Mouse (Mus musculus): Measurements from ENCODE around the gene Ap2m1. TPM values are rescaled to one million over a fixed set of nuclear protein-coding genes. Genes with fewer than 3 reads are reported as not detected.

Ap2m1 gene
- polyA plus RNA-seq, 2 experiments: 573 to 633 TPM

GRCm38 (mm10) chr16:20516726-20517201, 18.5 kb upstream of the Ap2m1 start, which contains the start of gene Dvl3:
Dvl3 (plus strand) TSS chr16:20516982.
- Histone ChIP-seq H3K36me3 (ENCODE audit: control insufficient read depth, insufficient read depth, low read length) (peaks cover 25% of the 10 kb centered on the region), H3K4me2 (replicated peaks; ENCODE audit: low read depth, low read length, severe bottlenecking) (peak within 1 kb of the TSS; percentile 92), H3K27ac (replicated peaks; ENCODE audit: low read depth, low read length) (peak within 1 kb of the TSS; percentile 85), H3K9me3 (ENCODE audit: control insufficient read depth, low read length) (no peaks in the 10 kb centered on the region), H3K9ac (ENCODE audit: low read depth, low read length, severe bottlenecking) (peak within 1 kb of the TSS; percentile 97), H3K27me3 (ENCODE audit: control insufficient read depth, insufficient read depth, low read length) (no peaks in the 10 kb centered on the region), H3K4me3 (replicated peaks; ENCODE audit: low read length) (peak within 1 kb of the TSS; percentile 95), H3K4me1 (ENCODE audit: control insufficient read depth, insufficient read depth, low read length) (peaks cover 10% of the 10 kb centered on the region; the same call in 1 of the 2 replicates)
- peak; percentile 96 for ATAC-seq (ENCODE audit: low FRiP score, low read depth)
- WGBS: 1% methylated on average over 22 of the region's 55 CpGs
- peak; percentile 63; the same call in 1 of the 2 replicates for TF ChIP-seq POLR2A (IDR thresholded peaks at IDR 0.05; ENCODE audit: borderline replicate concordance, extremely low read depth, insufficient read depth, insufficient read length)
- peak; percentile 90 for DNase-seq (ENCODE audit: low spot score)

GRCm38 (mm10) chr16:20517216-20517615, 18.1 kb upstream of the Ap2m1 start:
- DNase-seq (ENCODE audit: low spot score) (no peak), ATAC-seq (ENCODE audit: low FRiP score, low read depth) (peak; percentile 11)
- Histone ChIP-seq H3K27ac (replicated peaks; ENCODE audit: low read depth, low read length) (peak overlapping the region; percentile 85), H3K27me3 (ENCODE audit: control insufficient read depth, insufficient read depth, low read length) (no peaks in the 10 kb centered on the region), H3K9me3 (ENCODE audit: control insufficient read depth, low read length) (no peaks in the 10 kb centered on the region), H3K36me3 (ENCODE audit: control insufficient read depth, insufficient read depth, low read length) (peaks cover 30% of the 10 kb centered on the region), H3K4me1 (ENCODE audit: control insufficient read depth, insufficient read depth, low read length) (peaks cover 10% of the 10 kb centered on the region; the same call in 1 of the 2 replicates), H3K9ac (ENCODE audit: low read depth, low read length, severe bottlenecking) (peak overlapping the region; percentile 97), H3K4me3 (replicated peaks; ENCODE audit: low read length) (peak overlapping the region; percentile 95), H3K4me2 (replicated peaks; ENCODE audit: low read depth, low read length, severe bottlenecking) (peak overlapping the region; percentile 92)
- TF ChIP-seq POLR2A (IDR thresholded peaks at IDR 0.05; ENCODE audit: borderline replicate concordance, extremely low read depth, insufficient read depth, insufficient read length): no peak
- WGBS: 0% methylated on average over 26 of the region's 26 CpGs

GRCm38 (mm10) chr16:20517701-20518374, 17.4 kb upstream of the Ap2m1 start:
- peak; percentile 36 for DNase-seq (ENCODE audit: low spot score)
- no peak for TF ChIP-seq POLR2A (IDR thresholded peaks at IDR 0.05; ENCODE audit: borderline replicate concordance, extremely low read depth, insufficient read depth, insufficient read length)
- Histone ChIP-seq H3K27me3 (ENCODE audit: control insufficient read depth, insufficient read depth, low read length) (no peaks in the 10 kb centered on the region), H3K4me3 (replicated peaks; ENCODE audit: low read length) (peak overlapping the region; percentile 95), H3K36me3 (ENCODE audit: control insufficient read depth, insufficient read depth, low read length) (peaks cover 32% of the 10 kb centered on the region), H3K27ac (replicated peaks; ENCODE audit: low read depth, low read length) (peak overlapping the region; percentile 85), H3K4me1 (ENCODE audit: control insufficient read depth, insufficient read depth, low read length) (peaks cover 10% of the 10 kb centered on the region; the same call in 1 of the 2 replicates), H3K4me2 (replicated peaks; ENCODE audit: low read depth, low read length, severe bottlenecking) (peak overlapping the region; percentile 92), H3K9ac (ENCODE audit: low read depth, low read length, severe bottlenecking) (peak overlapping the region; percentile 97), H3K9me3 (ENCODE audit: control insufficient read depth, low read length) (no peaks in the 10 kb centered on the region)
- ATAC-seq (ENCODE audit: low FRiP score, low read depth): peak; percentile 58
- 1% methylated on average over 6 of the region's 6 CpGs for WGBS

GRCm38 (mm10) chr16:20523886-20524285, 11.4 kb upstream of the Ap2m1 start:
- WGBS: 83% methylated on average over 10 of the region's 10 CpGs
- no peak for ATAC-seq (ENCODE audit: low FRiP score, low read depth)
- TF ChIP-seq POLR2A (IDR thresholded peaks at IDR 0.05; ENCODE audit: borderline replicate concordance, extremely low read depth, insufficient read depth, insufficient read length): no peak

GRCm38 (mm10) chr16:20528779-20529178, 6.5 kb upstream of the Ap2m1 start:
- no peaks in the 10 kb centered on the region for H3K9me3 ChIP-seq (ENCODE audit: control insufficient read depth, low read length)
- no peak for ATAC-seq (ENCODE audit: low FRiP score, low read depth)
- WGBS: 88% methylated on average over 5 of the region's 5 CpGs

More at GRCm38 (mm10) chr16:20523886-20524285, 11.4 kb upstream of the Ap2m1 start:
- 0 out of 2 replicates have a peak, but pooled peaks cover 2% of the 10 kb centered on the region for H3K4me1 ChIP-seq (ENCODE audit: control insufficient read depth, insufficient read depth, low read length)
- H3K4me2 ChIP-seq (replicated peaks; ENCODE audit: low read depth, low read length, severe bottlenecking): no peak overlapping the region
- no peaks in the 10 kb centered on the region for H3K9me3 ChIP-seq (ENCODE audit: control insufficient read depth, low read length)
- H3K27ac ChIP-seq (replicated peaks; ENCODE audit: low read depth, low read length): no peak overlapping the region
- no peak overlapping the region for H3K9ac ChIP-seq (ENCODE audit: low read depth, low read length, severe bottlenecking)
- H3K27me3 ChIP-seq (ENCODE audit: control insufficient read depth, insufficient read depth, low read length): no peaks in the 10 kb centered on the region
- H3K4me3 ChIP-seq (replicated peaks; ENCODE audit: low read length): no peak overlapping the region
- peaks cover 91% of the 10 kb centered on the region for H3K36me3 ChIP-seq (ENCODE audit: control insufficient read depth, insufficient read depth, low read length)
- no peak for DNase-seq (ENCODE audit: low spot score)

More at GRCm38 (mm10) chr16:20528779-20529178, 6.5 kb upstream of the Ap2m1 start:
- Histone ChIP-seq H3K9ac (ENCODE audit: low read depth, low read length, severe bottlenecking) (no peak overlapping the region), H3K27me3 (ENCODE audit: control insufficient read depth, insufficient read depth, low read length) (no peaks in the 10 kb centered on the region), H3K4me3 (replicated peaks; ENCODE audit: low read length) (no peak overlapping the region), H3K4me2 (replicated peaks; ENCODE audit: low read depth, low read length, severe bottlenecking) (no peak overlapping the region), H3K36me3 (ENCODE audit: control insufficient read depth, insufficient read depth, low read length) (peaks cover 92% of the 10 kb centered on the region), H3K4me1 (ENCODE audit: control insufficient read depth, insufficient read depth, low read length) (no peaks in the 10 kb centered on the region), H3K27ac (replicated peaks; ENCODE audit: low read depth, low read length) (no peak overlapping the region)
- no peak for TF ChIP-seq POLR2A (IDR thresholded peaks at IDR 0.05; ENCODE audit: borderline replicate concordance, extremely low read depth, insufficient read depth, insufficient read length)
- DNase-seq (ENCODE audit: low spot score): no peak

Data from limb, embryonic 14.5 days (tissue).